Mouse (Mus musculus) CD4-positive, CD25-positive, alpha-beta regulatory T cell, adult 4 months (primary cell): ENCODE data around the gene Kcp. TPM values are rescaled to one million over a fixed set of nuclear protein-coding genes. Genes with fewer than 3 reads are reported as not detected.

Experiments used
- ATAC-seq: one replicate; pipeline ENCODE4 v1.8.0; 2017
- polyA plus RNA-seq, 2 experiments: library from polyadenylated mRNA; unstranded; fragments of 100-300 nt; shearing (Covaris generic); gene quantifications; one replicate each; pipeline ENCODE4 v1.2.1; 2017

Kcp gene
- polyA plus RNA-seq, 2 experiments from 2014 or later, result 0.38 TPM; not detected in 1

DNA sequence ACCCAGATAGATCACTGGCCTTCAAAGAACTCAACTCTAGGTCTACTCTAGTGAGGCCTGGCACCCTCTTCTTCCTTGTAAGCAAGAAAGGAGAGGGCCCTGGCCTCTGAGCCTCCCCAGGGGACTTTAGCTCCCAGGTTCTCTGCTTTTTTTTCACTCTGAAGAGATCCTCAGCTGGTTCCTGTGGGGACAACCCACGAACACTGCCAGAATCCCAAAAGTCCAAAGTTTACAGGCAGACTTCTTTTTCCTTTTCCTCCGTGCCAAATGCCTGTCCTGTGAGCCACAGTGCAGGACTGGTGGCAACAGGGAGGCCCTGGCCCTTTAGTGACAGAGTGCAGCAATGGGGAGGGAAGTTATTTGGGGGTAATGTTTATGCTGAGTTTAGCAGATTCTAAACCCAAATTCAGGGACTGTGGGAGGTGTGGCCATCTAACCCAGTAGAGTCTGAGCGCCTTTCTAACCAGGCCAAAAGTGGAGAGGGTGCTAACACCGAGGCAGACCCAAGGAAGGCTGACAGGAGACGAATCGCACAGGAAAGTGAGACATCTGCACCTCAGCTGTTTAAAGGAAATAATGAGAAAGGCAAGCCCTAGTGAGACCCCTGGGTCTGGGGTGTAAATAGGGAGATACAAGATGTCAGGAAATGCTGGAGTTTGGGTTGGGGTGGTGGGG, 15.0 kb upstream of the Kcp start:
- no peak for ATAC-seq

DNA sequence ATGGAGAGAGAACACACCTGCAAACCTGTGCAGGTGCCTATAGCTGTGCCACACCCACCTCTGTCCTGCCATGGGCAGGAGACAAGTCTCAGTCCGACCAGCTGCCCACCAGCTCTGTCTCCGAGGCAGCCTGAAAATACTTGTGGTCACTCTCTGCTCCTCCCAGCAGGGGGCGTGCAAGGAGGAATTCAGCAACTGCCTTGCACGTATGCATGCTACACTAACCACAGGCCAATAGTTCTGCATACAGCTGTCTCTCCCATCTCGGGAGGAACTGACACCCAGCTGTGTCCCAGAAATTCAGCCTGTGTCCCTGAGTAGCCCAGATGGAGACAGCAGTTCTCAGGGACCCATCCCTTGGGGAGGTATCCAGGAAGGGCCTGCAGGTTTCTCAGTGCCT, 9.4 kb upstream of the Kcp start:
- ATAC-seq, result peak; percentile 59

DNA sequence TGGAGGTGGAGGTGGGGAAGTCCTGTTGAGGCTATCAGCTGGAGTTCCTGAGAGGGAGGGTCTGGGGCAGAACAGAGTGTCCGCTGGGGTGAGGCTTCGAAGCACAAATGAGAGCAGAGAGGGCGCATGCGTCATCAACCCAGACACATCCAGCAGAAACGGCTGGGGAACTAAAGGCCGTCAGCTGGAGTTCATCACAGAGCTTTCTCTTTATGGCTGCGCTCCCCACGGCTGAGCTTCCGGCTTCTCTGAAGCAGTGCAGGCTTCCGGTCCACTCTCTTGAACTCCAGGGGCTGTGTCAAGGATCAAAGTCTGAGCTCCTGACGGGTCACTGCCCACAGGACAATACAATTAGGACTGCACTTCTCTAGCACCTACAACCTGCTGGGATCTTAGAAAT, 5.5 kb upstream of the Kcp start:
- peak; percentile 91 for ATAC-seq

DNA sequence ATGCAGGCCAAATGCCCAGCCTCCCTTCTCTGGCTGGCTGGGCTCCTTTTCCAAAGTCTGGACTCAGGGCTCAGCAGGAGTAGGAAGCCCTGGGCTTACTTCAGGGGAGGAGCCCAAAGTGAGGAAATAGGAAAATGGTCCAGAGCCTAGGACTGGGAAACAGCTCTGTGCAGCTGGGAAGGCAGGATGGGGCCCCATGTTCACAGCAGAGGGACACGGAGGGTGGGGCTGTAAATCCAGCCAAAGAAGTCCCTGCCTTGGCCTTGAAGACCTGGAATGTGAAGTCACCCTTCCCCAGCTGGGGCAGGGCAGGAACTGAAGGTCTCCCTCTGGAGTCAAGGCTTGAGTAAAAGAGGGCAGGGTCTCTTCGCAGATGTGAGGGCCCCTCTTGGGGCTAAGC, 1.3 kb upstream of the Kcp start:
- no peak for ATAC-seq

DNA sequence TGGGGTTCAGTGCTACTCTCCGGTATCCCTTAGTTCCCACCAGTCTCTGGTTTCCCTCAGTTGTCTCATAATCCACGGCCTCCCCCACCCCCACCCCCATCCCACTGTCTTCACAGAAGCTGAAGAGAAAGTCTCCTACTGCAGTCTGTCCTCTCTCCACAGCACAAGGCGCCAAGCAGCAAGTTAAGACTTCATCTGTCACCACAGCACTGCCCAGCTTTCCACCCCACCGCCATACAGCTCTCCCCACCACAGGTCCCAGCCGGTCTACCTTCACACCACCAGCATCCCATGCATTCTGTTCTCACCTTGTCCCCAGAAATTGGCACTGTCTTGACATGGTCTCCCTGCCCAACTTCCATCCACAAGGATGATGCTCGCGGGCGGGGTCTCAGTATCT, 918 bp downstream of the Kcp start:
- no peak for ATAC-seq

DNA sequence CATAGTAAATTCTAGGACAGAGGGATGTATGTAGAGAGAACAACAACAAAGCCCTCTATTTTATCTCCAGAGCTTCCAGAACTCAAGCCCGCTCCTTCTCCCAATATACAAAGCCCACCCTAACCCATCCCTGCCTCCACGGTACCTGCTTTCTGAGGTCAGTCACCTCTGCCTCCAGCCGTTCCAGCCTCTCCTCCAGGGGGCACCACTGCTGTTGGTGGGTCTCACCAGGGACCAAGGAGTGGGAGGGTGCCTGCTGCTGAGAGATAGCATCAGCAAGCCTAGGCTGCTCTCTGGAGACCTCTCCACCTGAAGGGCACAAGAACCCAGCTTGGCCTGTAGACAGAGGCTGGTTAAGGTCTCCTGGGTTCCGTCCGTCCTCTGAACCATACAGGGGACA, 2.3 kb downstream of the Kcp start:
- ATAC-seq, result no peak

DNA sequence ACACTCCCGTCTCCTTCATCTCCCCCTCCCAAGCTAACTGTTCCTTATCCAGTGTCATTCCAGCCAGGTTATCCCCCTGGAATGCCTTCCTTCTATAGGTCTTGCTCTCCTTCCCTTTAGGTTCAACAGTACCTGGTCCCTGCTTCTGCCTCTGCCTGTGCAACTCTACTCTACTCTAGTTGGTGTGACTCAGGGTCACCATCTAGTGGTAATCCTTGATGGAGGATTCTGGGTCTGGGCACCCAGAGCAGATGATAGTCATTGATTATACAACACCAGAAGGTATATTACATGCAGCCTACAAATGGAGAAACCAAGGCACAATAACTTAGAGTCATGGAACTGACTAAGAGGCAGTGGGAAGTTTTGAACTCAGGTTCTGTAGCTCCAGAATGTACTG, 6.2 kb downstream of the Kcp start:
- ATAC-seq, result no peak

DNA sequence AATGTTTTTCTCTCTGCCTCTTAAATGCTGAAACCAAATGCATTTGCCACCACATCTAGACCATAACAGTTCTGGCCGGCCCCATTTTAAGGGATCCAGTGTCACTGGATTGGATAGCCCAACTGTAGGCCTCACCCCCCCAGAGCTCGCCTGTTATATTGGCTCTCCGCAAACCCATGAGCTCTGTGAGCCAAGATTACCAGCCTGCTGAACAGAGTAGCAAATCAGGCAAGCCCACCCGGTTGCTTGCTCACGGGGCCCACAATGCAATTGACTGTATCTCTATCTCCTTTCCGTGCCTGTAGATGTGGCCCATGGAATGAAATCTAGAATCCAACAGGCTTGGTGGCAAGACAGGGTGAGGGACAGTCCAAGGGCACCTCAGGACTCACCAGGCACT, 6.9 kb downstream of the Kcp start:
- ATAC-seq, result no peak

DNA sequence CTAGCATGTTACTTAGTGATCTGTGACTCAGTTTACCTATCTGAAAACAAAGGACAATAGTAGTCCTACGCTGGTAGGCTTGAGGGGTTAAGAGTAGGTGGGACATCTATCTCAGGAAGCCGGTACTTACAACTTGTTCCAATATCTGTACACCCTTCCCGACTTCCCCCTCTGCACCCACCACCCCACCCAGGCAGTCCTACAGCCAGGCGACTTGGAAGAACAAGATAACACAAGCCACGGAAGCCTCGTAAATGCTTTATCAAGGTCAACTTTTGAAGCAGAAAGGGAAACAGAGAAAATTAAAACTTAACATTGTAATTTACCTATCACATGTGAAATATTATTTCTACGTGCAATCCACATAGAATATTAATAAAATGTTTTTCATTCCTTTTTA, 7.6 kb downstream of the Kcp start:
- ATAC-seq, result no peak

DNA sequence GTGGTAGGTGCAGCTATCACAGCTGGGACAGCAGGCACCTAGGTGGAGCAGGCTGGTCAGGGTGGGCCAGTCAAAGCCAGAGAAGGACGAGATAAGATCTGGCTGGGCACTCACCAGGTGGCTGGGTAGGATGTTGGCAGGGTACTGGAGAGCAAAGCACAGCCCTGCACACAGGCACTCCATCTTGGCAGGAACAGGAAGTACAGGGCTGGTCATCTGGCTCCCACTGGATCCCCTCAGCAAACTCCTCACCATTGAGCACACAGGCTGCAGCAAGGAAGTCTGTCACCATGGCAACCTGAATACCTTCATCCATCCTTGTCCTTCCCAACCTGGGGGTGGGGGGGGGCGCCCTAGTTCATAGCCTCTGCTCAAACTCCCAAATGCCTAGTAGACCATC, 10.0 kb downstream of the Kcp start:
- ATAC-seq, result no peak

DNA sequence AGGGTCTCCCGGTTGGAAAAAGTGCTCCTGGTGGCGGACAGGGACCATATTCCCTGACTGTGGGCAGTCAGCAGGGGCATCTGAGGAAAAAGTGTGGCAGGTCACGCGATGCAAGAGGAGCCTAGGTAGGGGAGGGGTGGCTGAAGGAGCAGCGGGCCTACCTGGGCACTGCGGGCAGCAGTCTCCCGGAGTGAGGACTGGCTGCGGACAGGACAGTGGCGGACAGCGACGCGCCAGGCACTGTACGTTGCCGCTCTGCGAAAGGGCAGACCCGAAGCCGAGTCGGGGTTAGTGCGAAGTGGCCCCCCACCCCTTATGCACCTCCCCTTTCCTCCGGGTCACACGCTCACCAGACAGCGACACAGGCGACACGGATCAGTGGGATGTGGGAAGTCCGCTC, 11.5 kb downstream of the Kcp start:
- ATAC-seq, result no peak

DNA sequence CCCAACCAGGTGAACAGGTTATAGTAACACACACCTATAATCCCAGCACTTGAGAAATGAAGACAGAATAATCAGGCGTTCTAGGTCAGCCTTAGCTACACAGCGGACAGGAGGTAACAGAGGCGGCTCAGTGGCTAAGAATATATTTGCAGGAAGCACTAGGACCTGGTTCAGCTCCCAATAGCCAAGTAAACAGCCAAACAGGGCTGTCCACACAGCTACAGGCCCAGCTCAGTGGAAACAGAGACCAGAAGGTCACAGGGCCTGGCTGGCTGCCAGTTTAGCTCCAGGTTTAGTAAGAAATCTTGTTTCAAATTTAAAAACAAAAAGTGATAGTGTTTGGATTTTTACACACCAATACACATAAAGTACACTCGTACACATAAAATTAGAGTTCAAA, 13.7 kb downstream of the Kcp start:
- no peak for ATAC-seq

DNA sequence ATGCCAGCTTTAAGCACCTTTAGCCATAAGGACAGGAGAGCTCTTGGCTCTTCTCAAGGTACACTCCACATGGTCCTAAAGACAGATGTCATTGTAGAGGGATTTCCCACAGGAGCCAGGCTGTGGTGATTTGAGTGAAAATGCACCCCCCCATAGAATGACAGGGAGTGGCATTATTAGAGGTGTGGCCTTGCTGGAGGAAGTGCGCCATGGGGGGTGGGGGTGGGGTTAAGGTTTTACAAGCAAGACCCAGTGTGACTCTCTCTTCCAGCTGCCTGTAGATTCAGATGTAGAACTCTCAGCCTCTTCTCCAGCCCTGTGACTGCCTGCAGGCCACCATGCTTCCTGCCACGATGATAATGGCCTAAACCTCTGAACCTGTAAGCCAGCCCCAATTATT, 21.8 kb downstream of the Kcp start:
- no peak for ATAC-seq

DNA sequence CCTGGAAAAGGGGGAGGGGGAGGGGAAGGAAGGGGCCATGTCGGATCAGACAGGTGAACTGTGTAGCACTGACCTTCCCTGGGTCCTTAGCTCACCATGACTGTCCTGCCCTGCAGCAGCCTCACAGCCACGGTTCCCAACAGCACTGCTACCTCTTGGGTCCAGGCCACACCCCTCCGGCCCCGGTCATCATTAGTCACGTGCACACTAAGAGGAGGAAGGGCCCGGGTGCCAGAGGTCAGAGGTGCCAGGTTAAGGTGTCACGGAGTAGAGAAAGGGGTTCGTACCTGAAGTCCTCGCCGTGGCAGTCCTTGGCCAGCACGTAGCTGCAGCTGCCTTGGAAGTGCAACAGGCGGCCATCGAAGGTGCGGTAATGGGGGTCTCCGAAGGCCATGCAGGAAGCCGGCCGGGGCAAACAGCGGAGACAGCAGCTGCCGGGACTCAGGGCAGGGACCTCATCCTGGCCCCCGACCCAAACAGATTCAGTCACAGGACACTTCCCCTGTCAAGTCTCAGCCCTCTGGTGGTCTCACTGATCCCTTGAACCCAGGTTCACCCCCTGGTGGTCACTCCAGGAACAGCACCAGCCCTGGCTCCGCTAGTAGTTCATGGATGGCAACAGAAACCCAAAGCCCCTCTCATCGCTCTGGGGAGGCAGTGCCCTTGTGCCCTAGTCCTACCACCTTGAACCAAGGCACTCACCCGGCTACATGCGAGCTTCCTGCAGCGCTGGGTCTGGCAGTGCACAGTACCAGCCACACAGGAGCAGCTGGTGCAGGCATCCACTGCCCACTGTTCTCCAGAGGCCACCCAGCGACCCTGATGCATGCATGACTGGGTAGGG, 22.8 kb downstream of the Kcp start:
- ATAC-seq, result no peak

DNA sequence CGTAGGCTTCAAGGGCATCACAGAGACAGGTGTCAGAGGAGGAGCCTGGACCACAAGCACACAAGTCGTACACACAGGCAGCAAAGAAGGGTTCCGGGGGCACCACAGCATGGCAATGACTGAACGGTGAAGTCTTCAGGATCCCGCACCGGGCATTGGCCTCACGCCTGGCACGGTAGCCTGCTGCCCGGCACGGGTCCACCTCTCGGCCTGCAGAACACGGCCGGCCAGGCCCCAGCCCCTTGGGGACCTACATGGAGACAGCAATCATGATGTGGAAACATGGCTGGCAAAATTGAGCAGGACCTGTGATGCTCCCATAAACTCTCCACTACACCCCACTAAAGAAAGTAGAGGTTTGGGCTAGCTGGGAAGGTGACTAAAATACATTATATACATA, 25.1 kb downstream of the Kcp start:
- ATAC-seq, result no peak

DNA sequence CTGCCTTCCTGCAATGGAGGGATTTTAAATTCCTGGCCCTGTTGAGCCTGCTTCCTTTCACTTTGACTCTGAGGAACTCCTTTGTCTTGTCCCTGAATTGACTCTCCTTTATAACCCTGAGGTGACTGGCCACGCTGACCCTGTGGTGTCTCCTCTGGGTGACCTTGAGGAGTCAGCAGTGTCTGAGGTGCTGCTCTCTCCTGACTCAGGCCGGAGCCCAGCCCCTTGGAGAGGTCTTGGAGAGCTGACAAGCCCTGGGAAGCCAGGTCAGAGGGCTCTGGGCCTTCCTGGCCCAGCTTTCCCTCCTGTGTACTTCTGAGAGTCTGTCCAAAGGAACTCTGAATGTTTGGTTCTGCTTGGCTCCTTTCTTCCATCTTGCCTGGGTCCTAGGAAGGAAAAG, 33.0 kb downstream of the Kcp start:
- no peak for ATAC-seq

DNA sequence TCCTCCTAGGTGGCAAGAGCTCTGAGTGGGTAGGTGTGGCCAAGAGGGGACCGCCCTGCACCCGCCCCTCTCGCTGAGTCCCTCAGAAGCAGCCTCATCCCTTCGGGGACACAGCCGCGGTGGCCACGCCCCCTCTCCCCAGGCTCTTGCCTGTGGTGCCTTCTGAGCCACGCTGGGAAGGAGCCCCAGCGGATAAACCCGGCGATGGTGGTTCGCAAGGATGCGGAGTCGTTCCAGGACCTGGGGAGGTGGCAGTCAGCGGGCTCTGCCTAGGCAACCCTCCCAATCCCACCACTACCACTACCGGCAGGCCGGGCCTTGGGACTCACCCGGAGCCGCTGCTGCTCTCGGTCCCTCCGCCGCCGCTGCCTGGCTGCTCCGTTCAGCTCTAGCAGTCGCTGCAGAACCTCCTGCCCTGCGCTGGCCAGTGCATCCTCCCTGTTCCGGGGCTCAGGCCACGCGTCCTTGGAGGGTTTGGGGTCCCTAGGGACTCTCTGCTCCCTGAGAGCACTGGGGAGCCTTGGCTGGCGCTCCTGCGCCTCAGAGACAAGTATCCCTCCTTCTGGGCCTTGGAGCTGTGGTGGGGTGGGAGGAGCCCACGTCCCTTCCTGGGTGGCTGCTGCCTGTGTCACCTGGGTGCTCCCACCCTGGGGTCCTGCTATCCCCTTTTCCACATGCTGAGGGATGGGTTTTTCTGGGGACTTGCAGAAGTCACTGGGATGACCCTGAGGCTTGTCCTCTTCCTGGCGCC, 33.6 kb downstream of the Kcp start:
- peak; percentile 94 for ATAC-seq

DNA sequence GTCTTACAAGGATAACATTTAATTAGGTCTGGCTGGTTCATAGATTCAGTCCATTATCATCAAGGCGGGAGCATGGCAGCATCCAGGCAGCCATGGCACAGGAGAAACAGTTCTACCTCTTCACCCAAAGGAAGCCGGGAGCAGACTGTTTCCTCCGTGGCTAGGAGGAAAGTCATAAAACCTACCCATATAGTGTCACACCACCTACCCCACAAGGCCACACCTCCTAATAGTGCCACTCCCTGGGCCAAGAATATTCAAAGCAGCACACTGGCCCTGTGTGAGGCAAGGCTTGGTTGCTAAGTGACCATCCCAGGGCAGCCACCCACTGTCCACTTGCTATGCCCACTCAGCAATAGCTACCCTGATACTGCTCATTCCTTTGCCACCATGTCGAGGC, 36.6 kb downstream of the Kcp start, which contains the start of gene Atp6v1fnb:
Gene Atp6v1fnb (plus strand): TSS at position 301 of the 400 bp plus-strand sequence.
- no peak for ATAC-seq

DNA sequence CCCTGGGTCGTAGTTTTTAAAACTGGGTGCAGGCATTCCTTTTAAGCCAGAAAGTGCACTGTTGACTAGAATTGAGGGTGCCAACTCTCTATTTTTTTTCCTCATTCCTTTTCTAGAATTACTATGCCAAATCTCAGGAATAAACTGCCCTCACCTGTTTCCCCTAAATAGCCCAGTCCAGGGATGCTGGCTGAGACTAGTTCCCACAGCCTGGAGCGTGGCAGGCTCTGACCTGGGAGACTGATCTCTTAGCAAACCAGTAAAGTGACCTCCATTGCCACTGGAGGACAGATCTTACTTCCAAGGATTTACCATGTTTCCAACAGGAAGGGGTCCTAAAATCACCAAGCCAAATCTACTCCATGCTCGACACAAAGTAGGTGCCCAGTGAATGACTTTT, 38.9 kb downstream of the Kcp start:
- ATAC-seq, result no peak

DNA sequence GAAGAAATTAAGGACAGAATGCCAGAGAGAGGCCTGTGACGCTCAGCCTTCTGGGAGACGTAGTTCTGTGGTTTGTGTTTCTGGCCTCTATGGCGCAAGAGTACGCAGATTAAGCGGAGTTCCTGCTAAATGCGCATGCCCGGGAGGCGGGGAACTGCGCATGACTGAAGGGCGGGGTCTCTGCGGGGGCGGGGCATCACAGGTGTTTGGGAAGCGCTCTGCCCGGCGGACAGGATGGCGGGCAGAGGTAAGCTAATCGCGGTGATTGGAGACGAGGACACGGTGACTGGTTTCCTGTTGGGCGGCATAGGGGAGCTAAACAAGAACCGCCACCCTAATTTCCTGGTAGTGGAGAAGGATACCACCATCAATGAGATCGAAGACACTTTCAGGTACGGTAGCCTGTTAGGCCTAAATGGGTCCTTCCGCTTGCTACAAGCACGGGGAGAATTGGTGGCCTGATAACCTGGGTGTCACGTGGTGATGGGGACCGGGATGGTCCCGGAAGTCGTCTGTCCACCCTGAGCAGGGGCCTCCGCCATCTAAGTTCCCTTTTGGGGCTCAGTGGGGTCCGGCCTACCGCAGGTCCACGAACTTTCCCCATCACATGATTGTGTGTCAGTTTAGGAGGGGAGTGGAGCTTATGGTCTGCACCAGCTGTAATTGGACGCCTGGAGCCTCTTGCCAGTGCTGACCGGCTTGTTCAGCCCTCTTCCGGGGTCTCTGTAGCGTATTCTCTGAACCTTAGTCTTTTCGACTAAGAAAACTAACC, 40.0 kb downstream of the Kcp start, which contains the start of gene Atp6v1f:
Gene Atp6v1f (plus strand): TSS at position 136 of the 772 bp plus-strand sequence.
- ATAC-seq, result peak; percentile 87

DNA sequence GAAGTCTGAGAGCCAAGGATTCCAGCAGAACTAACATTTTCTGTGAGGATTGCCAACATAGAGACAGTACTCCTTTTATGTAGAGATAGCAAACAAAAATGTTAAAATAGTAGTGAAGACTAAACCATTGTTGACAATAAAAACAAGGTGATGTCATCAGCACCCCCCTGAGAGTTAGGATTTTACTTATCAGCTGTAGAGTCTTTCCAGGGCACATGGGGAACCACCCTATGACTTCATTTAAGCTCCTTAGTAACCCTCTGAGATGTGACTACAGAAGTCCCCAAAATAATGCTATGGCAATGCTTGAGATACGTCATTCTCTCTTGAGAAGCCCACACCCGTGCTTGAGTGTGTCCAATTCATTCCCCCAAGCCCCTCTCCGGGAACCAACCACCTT, 44.4 kb downstream of the Kcp start:
- no peak for ATAC-seq

DNA sequence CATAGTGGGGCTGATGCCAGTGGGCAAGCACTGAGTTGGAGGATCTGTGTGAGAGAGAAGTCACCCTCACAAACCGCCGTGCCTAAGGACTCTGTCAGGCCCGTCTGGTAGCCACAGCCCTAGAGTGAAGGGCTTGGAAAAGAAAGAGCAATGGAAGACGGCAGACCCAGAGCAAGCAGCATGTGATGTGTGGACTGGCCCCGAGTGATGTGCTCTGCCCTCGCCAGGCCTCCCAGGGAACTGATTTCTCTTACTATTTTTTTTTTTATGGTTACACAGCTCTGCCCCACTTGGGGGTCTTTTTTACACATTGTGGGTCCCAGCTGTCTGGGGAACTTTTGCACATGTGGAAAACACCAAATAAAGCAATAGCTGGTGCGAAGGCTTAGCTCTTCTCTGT, 46.2 kb downstream of the Kcp start:
- ATAC-seq, result no peak

DNA sequence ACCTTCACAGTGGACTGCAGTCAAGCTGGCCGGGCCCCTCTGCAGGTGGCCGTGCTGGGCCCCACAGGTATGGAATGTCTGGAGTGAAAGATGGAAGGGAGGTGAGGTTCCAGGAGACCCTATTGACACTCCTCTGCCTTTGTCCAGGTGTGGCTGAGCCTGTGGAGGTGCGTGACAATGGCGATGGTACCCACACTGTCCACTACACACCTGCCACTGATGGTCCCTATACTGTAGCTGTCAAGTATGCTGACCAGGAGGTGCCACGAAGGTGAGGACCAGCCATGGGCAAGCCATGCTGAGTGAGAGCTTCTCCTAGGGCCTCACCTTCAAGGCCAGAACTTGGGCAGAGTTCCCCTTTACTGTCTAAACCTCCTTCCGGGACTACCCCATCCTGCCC, 57.1 kb downstream of the Kcp start:
- no peak for ATAC-seq
